Mouse (Mus musculus) skeletal muscle tissue, postnatal 0 days (tissue): ENCODE measurements around the gene Ubxn7. TPM values are rescaled to one million over a fixed set of nuclear protein-coding genes. Genes with fewer than 3 reads are reported as not detected.

Experiments
- polyA plus RNA-seq: library from polyadenylated mRNA; unstranded; fragments of >200 nt; fragmentation: Nextera tagmentation; extraction: Ambion mirVana; gene quantifications from 2 replicates; pipeline ENCODE4 v1.2.1, GENCODE M21; 2015

Ubxn7 gene
- polyA plus RNA-seq, result 10.4 and 11.0 TPM in 2 replicates

DNA sequence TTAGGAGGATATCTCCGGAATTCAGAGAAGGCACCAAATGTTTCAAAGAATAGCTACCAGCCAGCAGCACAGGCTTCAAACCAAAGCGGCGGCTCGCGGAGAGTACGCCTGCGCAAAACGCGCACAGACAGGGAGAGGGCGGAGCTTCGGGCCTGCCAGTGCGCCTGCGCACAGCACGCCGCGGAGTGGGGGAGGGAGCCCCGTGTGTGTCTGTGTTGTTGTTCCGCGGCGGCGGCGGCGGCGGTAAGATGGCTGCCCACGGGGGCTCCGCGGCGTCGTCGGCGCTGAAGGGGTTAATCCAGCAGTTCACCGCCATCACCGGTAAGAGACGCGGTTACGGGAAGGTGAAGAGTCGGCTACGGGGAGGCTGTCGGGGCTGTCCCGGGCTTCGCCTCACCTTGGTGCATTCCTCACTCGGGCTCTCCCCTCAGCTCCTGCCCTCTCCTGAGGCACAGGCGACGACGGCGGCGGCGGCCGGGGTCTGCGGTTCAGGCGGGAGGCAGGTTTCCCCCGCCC is at the start of gene Ubxn7:
Gene Ubxn7, plus strand, starts transcription at position 218 of the 516 bp plus-strand sequence.

DNA sequence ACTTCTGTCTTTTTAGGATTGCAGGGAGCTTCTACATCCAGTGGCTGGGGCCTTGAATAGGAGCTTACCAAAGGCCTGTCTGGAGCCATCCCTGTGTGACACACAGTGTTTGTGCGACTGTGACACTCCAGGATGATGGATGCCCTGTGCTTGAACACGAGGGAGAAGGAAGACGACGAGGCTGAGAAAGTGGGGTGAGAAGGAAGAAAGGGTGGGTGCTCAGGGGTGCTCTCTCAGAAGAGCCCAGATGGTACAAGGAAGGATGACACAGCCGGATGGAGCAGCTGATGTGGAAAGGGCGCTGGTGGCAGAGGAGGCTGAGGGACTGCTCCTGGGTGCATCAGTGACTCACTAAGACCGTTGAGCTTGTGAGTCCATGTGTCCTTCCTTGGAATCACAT is 68.2 kb downstream of the Ubxn7 start, which contains the start of gene Tm4sf19:
Gene Tm4sf19, plus strand, starts transcription at position 240 of the 400 bp plus-strand sequence.

GRCm38 (mm10) chr16:32419517-32420483 is 87.7 kb downstream of the Ubxn7 start, which contains the start of gene Tctex1d2:
TSS of gene Tctex1d2 (plus strand) at chr16:32419702.

DNA sequence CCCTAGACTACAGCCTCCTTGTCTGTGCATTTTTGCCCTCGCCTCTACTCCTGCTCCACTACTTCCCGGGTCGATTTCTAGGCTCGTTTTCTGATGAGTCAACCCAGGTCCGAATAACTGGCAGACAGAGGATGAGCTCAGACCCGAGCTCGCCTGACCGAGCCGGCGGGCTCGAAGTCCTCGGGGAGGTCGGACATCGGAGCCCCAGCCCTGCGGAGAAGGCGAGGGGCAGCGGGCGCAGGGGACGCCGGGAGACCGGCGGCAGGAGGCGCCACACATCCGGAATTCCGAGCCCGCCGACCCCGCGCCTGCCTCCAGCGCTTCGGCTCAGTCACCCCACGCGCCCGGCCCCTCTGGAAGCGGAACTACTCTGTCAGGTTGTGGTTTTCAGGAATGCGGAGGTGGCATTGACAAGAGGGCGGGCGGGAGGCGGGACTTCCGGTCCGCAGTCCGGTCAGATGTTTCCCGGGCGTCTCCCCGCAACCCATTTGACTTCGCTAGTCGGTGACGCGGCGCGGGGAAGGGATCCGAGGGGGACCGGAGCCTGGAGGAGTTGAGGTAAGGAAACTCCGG is 98.5 kb downstream of the Ubxn7 start, which contains the start of gene Pcyt1a:
Gene Pcyt1a, plus strand, starts transcription at position 448 of the 573 bp plus-strand sequence.

Other genes starting within 250 kb of the Ubxn7 start
- gene Pigx, start 232.5 kb upstream of the Ubxn7 start, polyA plus RNA-seq, result 37.9 and 38.3 TPM in 2 replicates
- gene Cep19, start 232.5 kb upstream of the Ubxn7 start, polyA plus RNA-seq, result 9.8 and 11.2 TPM in 2 replicates
- 13.0 and 20.7 TPM in 2 replicates for gene Nrros, start 166.7 kb upstream of the Ubxn7 start, polyA plus RNA-seq
- not detected in 2 replicates for gene Bex6, start 152.4 kb upstream of the Ubxn7 start, polyA plus RNA-seq
- 4.6 and 5.6 TPM in 2 replicates for gene Fbxo45, start 85.1 kb upstream of the Ubxn7 start, polyA plus RNA-seq
- 11.3 and 13.7 TPM in 2 replicates for gene Wdr53, start 85.0 kb upstream of the Ubxn7 start, polyA plus RNA-seq
- 3.0 and 3.2 TPM in 2 replicates for gene Smco1, start 60.8 kb upstream of the Ubxn7 start, polyA plus RNA-seq
- gene Rnf168, start 54.8 kb upstream of the Ubxn7 start, polyA plus RNA-seq, result 9.3 and 12.2 TPM in 2 replicates
- gene Tm4sf19, start 68.2 kb downstream of the Ubxn7 start, polyA plus RNA-seq, result not detected in 2 replicates
- gene Tctex1d2, start 87.4 kb downstream of the Ubxn7 start, polyA plus RNA-seq, result 13.1 and 15.3 TPM in 2 replicates
- 43.1 and 43.9 TPM in 2 replicates for gene Pcyt1a, start 98.7 kb downstream of the Ubxn7 start, polyA plus RNA-seq
- gene Slc51a, start 155.6 kb downstream of the Ubxn7 start, polyA plus RNA-seq, result 0.09 and 0.23 TPM in 2 replicates
- not detected in 2 replicates for gene Zdhhc19, start 164.0 kb downstream of the Ubxn7 start, polyA plus RNA-seq